Mouse (Mus musculus) lung, embryonic 14.5 days (tissue): ENCODE data around the gene Trim46. TPM values are rescaled to one million over a fixed set of nuclear protein-coding genes. Genes with fewer than 3 reads are reported as not detected.
"Not testable (repeated sequence)": the region's sequence is repeated elsewhere in the genome, so short reads cannot be mapped to it uniquely, and the experiment has no call there.

Source experiments
- ATAC-seq: fragments of 200-750 bp; cut with Nextera tagmentation; 2 replicates; pipeline ENCODE4 v1.8.0; 2017; ENCODE audit warnings: mild to moderate bottlenecking, moderate TSS enrichment, moderate library complexity; ENCODE audit not compliant: insufficient read depth
- DNase-seq: peaks from one replicate; pipeline ENCODE4 v3.0.0-alpha.2; 2015
- H3K27ac ChIP-seq: fragments of 300-500 bp; sonication (generic); 2 replicates; pipeline ENCODE4 v1.5.1; 2014; ENCODE audit warnings: low read depth, mild to moderate bottlenecking, moderate library complexity
- H3K27me3 ChIP-seq: fragments of 300-500 bp; sonication (generic); 2 replicates; pipeline ENCODE4 v1.6.1; 2014; ENCODE audit warnings: low read length, control low read depth; ENCODE audit not compliant: insufficient read depth
- H3K36me3 ChIP-seq: fragments of 300-500 bp; sonication (generic); 2 replicates; pipeline ENCODE4 v1.6.1; 2014; ENCODE audit warnings: control low read depth; ENCODE audit not compliant: insufficient read depth
- H3K4me1 ChIP-seq: fragments of 300-500 bp; sonication (generic); 2 replicates; pipeline ENCODE4 v1.6.1; 2014; ENCODE audit warnings: antibody characterized with exemption, control low read depth; ENCODE audit not compliant: insufficient read depth
- H3K4me2 ChIP-seq: fragments of 300-500 bp; sonication (generic); 2 replicates; pipeline ENCODE4 v1.6.1; 2014; ENCODE audit warnings: mild to moderate bottlenecking
- H3K4me3 ChIP-seq: fragments of 300-500 bp; sonication (generic); 2 replicates; pipeline ENCODE4 v1.5.1; 2014; ENCODE audit warnings: low read depth, low read length
- H3K9ac ChIP-seq: fragments of 300-500 bp; sonication (generic); 2 replicates; pipeline ENCODE4 v1.6.1; 2014
- H3K9me3 ChIP-seq: fragments of 300-500 bp; sonication (generic); 2 replicates; pipeline ENCODE4 v1.6.1; 2016; ENCODE audit warnings: low read depth, low read length, control low read depth
- CTCF ChIP-seq: IDR thresholded peaks from 2 replicates; pipeline ENCODE4 v1.5.1; 2016; ENCODE audit warnings: antibody characterized with exemption, low read depth
- WGBS: fragments of 180-500 bp; shearing (Covaris S2); extraction: QIAGEN DNeasy Blood & Tissue Kit; methylation state at CpG from one replicate; pipeline ENCODE4 v1.1.7; 2014; 5-methylcytosine and 5-hydroxymethylcytosine counted together
- polyA plus RNA-seq: library from polyadenylated mRNA; unstranded; fragments of >200 nt; fragmentation: Nextera tagmentation; extraction: Ambion mirVana; gene quantifications from 2 replicates; pipeline ENCODE4 v1.2.1, GENCODE M21; 2014

Gene Trim46
- polyA plus RNA-seq, 1 experiment from 2014 or later: 6.3 TPM

- H3K9ac ChIP-seq: no peak overlapping the region
- no peak for TF ChIP-seq CTCF
Observed at GRCm38 (mm10) chr3:89219546-89219945, 26.6 kb downstream of the Trim46 start.

GRCm38 (mm10) chr3:89218271-89218670 lies 27.8 kb downstream of the Trim46 start:
- Histone ChIP-seq H3K4me3 (no peak overlapping the region), H3K27ac (peak overlapping the region; percentile 79; the same call in 1 of the 2 replicates), H3K4me2 (peak overlapping the region; percentile 36), H3K4me1 (peaks cover 16% of the 10 kb centered on the region), H3K27me3 (no peaks in the 10 kb centered on the region), H3K9ac (no peak overlapping the region), H3K36me3 (peaks cover 4% of the 10 kb centered on the region; the same call in 1 of the 2 replicates), H3K9me3 (no peaks in the 10 kb centered on the region)
- no peak for TF ChIP-seq CTCF
- DNase-seq (peak; percentile 67), ATAC-seq (no peak)
- 66% methylated on average over 1 of the region's 1 CpGs for WGBS

More at GRCm38 (mm10) chr3:89219546-89219945, 26.6 kb downstream of the Trim46 start:
- H3K4me2 ChIP-seq: peak overlapping the region; percentile 36
- WGBS: 12% methylated on average over 8 of the region's 8 CpGs
- no peaks in the 10 kb centered on the region for H3K27me3 ChIP-seq
- H3K4me1 ChIP-seq: peaks cover 16% of the 10 kb centered on the region
- peak; percentile 45 for DNase-seq
- H3K27ac ChIP-seq: peak overlapping the region; percentile 79
- H3K36me3 ChIP-seq: peaks cover 10% of the 10 kb centered on the region; the same call in 1 of the 2 replicates
- no peak overlapping the region for H3K4me3 ChIP-seq
- peak; percentile 28; the same call in 1 of the 2 replicates for ATAC-seq
- no peaks in the 10 kb centered on the region for H3K9me3 ChIP-seq

- H3K36me3 ChIP-seq, H3K27me3 ChIP-seq, ATAC-seq, H3K4me3 ChIP-seq, H3K9ac ChIP-seq, H3K27ac ChIP-seq, H3K9me3 ChIP-seq, DNase-seq: not testable (repeated sequence)
- WGBS: 73% methylated on average over 7 of the region's 7 CpGs
- Histone ChIP-seq H3K4me1 (peaks cover 20% of the 10 kb centered on the region), H3K4me2 (peak overlapping the region; percentile 90)
Observed at GRCm38 (mm10) chr3:89216407-89216806, 29.7 kb downstream of the Trim46 start.

- DNase-seq (peak; percentile 96), ATAC-seq (peak; percentile 13)
- Histone ChIP-seq H3K9me3 (no peaks in the 10 kb centered on the region), H3K4me1 (peaks cover 20% of the 10 kb centered on the region), H3K27ac (no peak overlapping the region), H3K4me3 (peak overlapping the region; percentile 77), H3K36me3 (peaks cover 9% of the 10 kb centered on the region; the same call in 1 of the 2 replicates), H3K27me3 (no peaks in the 10 kb centered on the region), H3K9ac (peak overlapping the region; percentile 72; the same call in 1 of the 2 replicates), H3K4me2 (peak overlapping the region; percentile 90)
- under 1% methylated on average over 6 of the region's 6 CpGs for WGBS
- TF ChIP-seq CTCF: peak; percentile 96
Observed at GRCm38 (mm10) chr3:89215853-89216252, 30.3 kb downstream of the Trim46 start.

- DNase-seq (peak; percentile 36), ATAC-seq (no peak)
- peak within 1 kb of the TSS; percentile 98 for H3K27ac ChIP-seq
- no peaks in the 10 kb centered on the region for H3K27me3 ChIP-seq
- 1% methylated on average over 19 of the region's 19 CpGs for WGBS
- peak within 1 kb of the TSS; percentile 72 for H3K9ac ChIP-seq
- peaks cover 19% of the 10 kb centered on the region for H3K36me3 ChIP-seq
- no peaks in the 10 kb centered on the region for H3K9me3 ChIP-seq
- H3K4me1 ChIP-seq: peaks cover 20% of the 10 kb centered on the region
- no peak for TF ChIP-seq CTCF
- H3K4me3 ChIP-seq: peak within 1 kb of the TSS; percentile 77
- H3K4me2 ChIP-seq: peak within 1 kb of the TSS; percentile 90
Observed at GRCm38 (mm10) chr3:89214681-89215411, 31.3 kb downstream of the Trim46 start, which contains the start of gene Thbs3. Thbs3 (plus strand) TSS chr3:89215180.

DNA sequence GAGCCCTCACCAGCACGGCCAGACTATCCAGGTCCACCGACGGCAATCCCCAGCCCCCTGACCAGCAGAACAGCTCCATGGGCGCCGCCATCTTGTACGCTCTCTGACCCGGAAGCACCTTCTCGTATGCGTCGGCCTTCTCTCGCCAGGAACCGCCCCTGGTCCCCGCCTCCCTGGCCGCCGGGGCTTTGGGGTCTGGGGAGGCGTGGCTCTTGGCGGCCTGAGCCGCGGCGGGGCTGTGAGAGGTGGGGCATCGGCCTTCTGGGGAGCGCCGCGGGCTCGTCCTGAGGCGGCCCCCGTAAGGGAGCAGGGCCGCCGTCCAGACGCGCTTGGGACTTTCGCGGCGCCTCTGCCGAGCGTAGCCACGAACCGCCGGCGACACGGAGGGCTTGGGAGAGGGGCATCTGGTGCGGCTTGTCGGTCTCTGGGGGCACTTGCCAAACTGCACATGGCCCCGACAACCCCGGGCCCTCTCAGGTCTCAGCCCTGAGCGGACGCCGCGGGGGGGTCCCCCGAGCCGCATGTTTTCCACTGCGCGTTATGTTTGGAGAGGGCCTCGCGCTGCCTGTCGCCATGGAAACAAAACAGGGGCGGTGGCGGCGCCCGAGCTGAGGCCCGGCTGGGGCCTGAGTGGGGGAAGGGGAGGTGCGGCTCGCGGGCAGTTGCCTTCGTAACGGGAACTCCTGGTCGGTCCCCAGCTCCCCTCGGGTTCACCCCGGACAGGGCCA lies 32.1 kb downstream of the Trim46 start:
- Histone ChIP-seq H3K27ac (peak overlapping the region; percentile 98), H3K27me3 (no peaks in the 10 kb centered on the region), H3K9ac (peak overlapping the region; percentile 72), H3K4me3 (peak overlapping the region; percentile 77), H3K4me2 (peak overlapping the region; percentile 90), H3K36me3 (peaks cover 27% of the 10 kb centered on the region), H3K4me1 (peaks cover 16% of the 10 kb centered on the region), H3K9me3 (no peaks in the 10 kb centered on the region)
- WGBS: under 1% methylated on average over 69 of the region's 69 CpGs
- ATAC-seq: peak; percentile 89
- peak; percentile 98 for DNase-seq
- no peak for TF ChIP-seq CTCF

DNA sequence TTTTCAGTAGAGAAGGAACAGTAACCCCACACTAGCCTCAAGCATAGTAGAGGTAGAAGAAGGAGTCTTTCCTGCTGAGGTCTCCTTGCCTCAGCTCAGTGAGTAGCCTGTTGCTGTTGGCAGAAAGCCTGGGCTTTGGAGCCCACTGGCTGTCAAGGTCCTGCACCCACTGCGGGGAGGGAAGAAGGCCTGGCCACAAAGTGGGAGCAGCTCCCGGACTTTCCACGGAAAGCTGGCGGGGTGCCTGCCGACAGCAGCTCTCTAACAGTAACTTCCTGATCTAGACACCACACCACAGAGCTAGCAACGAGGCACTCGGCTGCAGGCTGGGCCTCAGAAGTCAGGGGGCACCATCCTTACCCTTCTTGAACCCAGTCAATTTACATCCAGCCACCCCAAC lies 35.4 kb downstream of the Trim46 start:
- no peak for TF ChIP-seq CTCF
- ATAC-seq (no peak), DNase-seq (no peak)
- no peak overlapping the region for H3K9ac ChIP-seq
- WGBS: 73% methylated on average over 7 of the region's 7 CpGs
- peaks cover 10% of the 10 kb centered on the region for H3K4me1 ChIP-seq
- no peak overlapping the region for H3K4me3 ChIP-seq
- no peak overlapping the region for H3K27ac ChIP-seq
- H3K27me3 ChIP-seq: no peaks in the 10 kb centered on the region
- H3K4me2 ChIP-seq: no peak overlapping the region
- peaks cover 60% of the 10 kb centered on the region for H3K36me3 ChIP-seq
- no peaks in the 10 kb centered on the region for H3K9me3 ChIP-seq
